Mouse (Mus musculus): ENCODE data around the gene Tex19.2. TPM values are rescaled to one million over a fixed set of nuclear protein-coding genes. Genes with fewer than 3 reads are reported as not detected.
A peak's percentile ranks its signal among the peaks of the same experiment; 100 is the strongest.

The Tex19.2 gene
- polyA plus RNA-seq, 1 experiment: not detected

DNA sequence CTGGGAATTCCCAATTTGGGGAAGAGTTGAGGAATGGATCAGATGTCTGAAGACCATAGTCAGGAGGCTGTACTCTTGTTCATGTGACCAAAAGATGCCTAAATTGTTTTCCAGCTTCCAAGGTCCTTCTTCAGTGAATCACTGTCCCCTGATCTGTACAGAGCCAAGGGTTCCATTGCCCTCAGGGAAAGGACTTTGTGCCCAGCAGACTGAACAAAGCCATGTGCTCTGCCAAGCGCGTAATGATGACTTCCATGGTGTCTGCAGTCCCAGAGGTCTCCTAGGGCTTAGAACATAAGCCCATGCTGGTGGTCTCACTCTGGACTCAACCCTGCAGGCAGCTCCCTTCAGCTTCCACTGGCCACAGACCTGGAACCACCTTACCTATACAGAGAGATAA lies 50.6 kb downstream of the Tex19.2 start:
- H3K4me3 ChIP-seq (ENCODE audit: insufficient read depth, low read depth, low read length): no peak overlapping the region
- no peaks in the 10 kb centered on the region for H3K36me3 ChIP-seq (ENCODE audit: control insufficient read depth, insufficient read depth, low read length)
- peaks cover 7% of the 10 kb centered on the region for H3K4me1 ChIP-seq (ENCODE audit: control insufficient read depth, insufficient read depth, low read length)
- WGBS: 63% methylated on average over 2 of the region's 2 CpGs
- peak; percentile 69 for DNase-seq
- TF ChIP-seq POLR2A (IDR thresholded peaks at IDR 0.05; ENCODE audit: low read depth, low read length): no peak
- H3K27me3 ChIP-seq (replicated peaks; ENCODE audit: control insufficient read depth, insufficient read depth, low read length): no peaks in the 10 kb centered on the region
- no peak overlapping the region; the same call in 1 of the 2 replicates for H3K27ac ChIP-seq (ENCODE audit: insufficient read depth, low read depth, low read length)

Other genes with a start within 250 kb of the Tex19.2 start
- 2.9 and 3.5 TPM in 2 replicates for gene Ccdc57, start 185.8 kb downstream of the Tex19.2 start, polyA plus RNA-seq (2012; rRNA removed)
- gene Slc16a3, start 170.2 kb downstream of the Tex19.2 start, polyA plus RNA-seq (2012; rRNA removed): 2.0 and 2.9 TPM in 2 replicates
- gene Csnk1d, start 127.3 kb downstream of the Tex19.2 start, polyA plus RNA-seq (2012; rRNA removed): 63.3 and 71.0 TPM in 2 replicates
- gene Cd7, start 79.3 kb downstream of the Tex19.2 start, polyA plus RNA-seq (2012; rRNA removed): 1.2 and 3.0 TPM in 2 replicates
- gene Sectm1b, start 55.1 kb downstream of the Tex19.2 start, polyA plus RNA-seq (2012; rRNA removed): 66.6 and 75.2 TPM in 2 replicates
- gene Sectm1a, start 37.5 kb downstream of the Tex19.2 start, polyA plus RNA-seq (2012; rRNA removed): 2.1 and 2.8 TPM in 2 replicates
- gene Tex19.1, start 27.5 kb upstream of the Tex19.2 start, polyA plus RNA-seq (2012; rRNA removed): not detected in 2 replicates
- gene Uts2r, start 41.6 kb upstream of the Tex19.2 start, polyA plus RNA-seq (2012; rRNA removed): not detected in 2 replicates
- gene Hexdc, start 85.8 kb upstream of the Tex19.2 start, polyA plus RNA-seq (2012; rRNA removed): 18.3 and 23.6 TPM in 2 replicates
- gene Ogfod3, start 86.0 kb upstream of the Tex19.2 start, polyA plus RNA-seq (2012; rRNA removed): 25.4 and 27.4 TPM in 2 replicates
- gene Cybc1, start 110.6 kb upstream of the Tex19.2 start, polyA plus RNA-seq (2012; rRNA removed): 13.7 and 15.3 TPM in 2 replicates
- gene Narf, start 118.6 kb upstream of the Tex19.2 start, polyA plus RNA-seq (2012; rRNA removed): 41.8 and 54.1 TPM in 2 replicates
- gene Foxk2, start 141.3 kb upstream of the Tex19.2 start, polyA plus RNA-seq (2012; rRNA removed): 18.2 and 28.6 TPM in 2 replicates
- gene Wdr45b, start 235.8 kb upstream of the Tex19.2 start, polyA plus RNA-seq (2012; rRNA removed): 54.5 and 59.4 TPM in 2 replicates

All from kidney, adult 2 months (tissue).